Mouse (Mus musculus) C2C12 (cell line): ENCODE measurements around the gene Pomgnt1.

Experiments
- CTCF ChIP-seq: IDR thresholded peaks from one replicate; pipeline ENCODE4 v1.5.1; 2011; ENCODE audit not compliant: control insufficient read depth, insufficient read depth, insufficient read length
- MAX ChIP-seq: IDR thresholded peaks from one replicate; pipeline ENCODE4 v1.6.1; 2011; ENCODE audit warnings: mild to moderate bottlenecking, control low read depth

- TF ChIP-seq MAX (no peak), CTCF (no peak)
Measured at GRCm38 (mm10) chr4:116097211-116097610, 26.4 kb upstream of the Pomgnt1 start.
